Mouse (Mus musculus): ENCODE data around the gene Cdkl5. TPM values are rescaled to one million over a fixed set of nuclear protein-coding genes. Genes with fewer than 3 reads are reported as not detected.

Cdkl5 gene
- polyA plus RNA-seq, 1 experiment from 2014 or later, result 2.3 TPM

GRCm38 (mm10) chrX:160990276-160990675 is 4.2 kb downstream of the Cdkl5 start:
- no peak for ATAC-seq (ENCODE audit: low FRiP score, low read depth)
- no peaks in the 10 kb centered on the region for H3K9me3 ChIP-seq
- no peak overlapping the region for H3K4me2 ChIP-seq (replicated peaks)
- no peak overlapping the region for H3K4me3 ChIP-seq
- peaks cover 20% of the 10 kb centered on the region for H3K27me3 ChIP-seq
- H3K9ac ChIP-seq, result no peak overlapping the region
- H3K4me1 ChIP-seq, result no peaks in the 10 kb centered on the region
- no peaks in the 10 kb centered on the region for H3K36me3 ChIP-seq
- H3K27ac ChIP-seq, result no peak overlapping the region
- 78% methylated on average over 4 of the region's 4 CpGs for WGBS

GRCm38 (mm10) chrX:160977919-160978318 is 16.6 kb downstream of the Cdkl5 start:
- Histone ChIP-seq H3K4me3 (no peak overlapping the region), H3K4me1 (no peaks in the 10 kb centered on the region), H3K9ac (no peak overlapping the region), H3K27me3 (peaks cover 14% of the 10 kb centered on the region; the same call in 1 of the 2 replicates), H3K36me3 (no peaks in the 10 kb centered on the region), H3K9me3 (no peaks in the 10 kb centered on the region), H3K27ac (no peak overlapping the region), H3K4me2 (replicated peaks) (no peak overlapping the region)
- 80% methylated on average over 1 of the region's 1 CpGs for WGBS
- no peak for ATAC-seq (ENCODE audit: low FRiP score, low read depth)

- no peak overlapping the region for H3K4me3 ChIP-seq
- WGBS, result 92% methylated on average over 6 of the region's 6 CpGs
- no peaks in the 10 kb centered on the region for H3K4me1 ChIP-seq
- H3K27ac ChIP-seq, result no peak overlapping the region
- no peak overlapping the region for H3K9ac ChIP-seq
- H3K4me2 ChIP-seq (replicated peaks), result no peak overlapping the region
- H3K27me3 ChIP-seq, result peaks cover 6% of the 10 kb centered on the region; the same call in 1 of the 2 replicates
- no peak for ATAC-seq (ENCODE audit: low FRiP score, low read depth)
- H3K36me3 ChIP-seq, result no peaks in the 10 kb centered on the region
- no peaks in the 10 kb centered on the region for H3K9me3 ChIP-seq
Measured at GRCm38 (mm10) chrX:160971991-160972545, 22.4 kb downstream of the Cdkl5 start.

GRCm38 (mm10) chrX:160958593-160959131 is 35.8 kb downstream of the Cdkl5 start:
- peaks cover 4% of the 10 kb centered on the region; the same call in 1 of the 2 replicates for H3K27me3 ChIP-seq
- no peak overlapping the region for H3K4me2 ChIP-seq (replicated peaks)
- no peak overlapping the region for H3K4me3 ChIP-seq
- no peak overlapping the region for H3K27ac ChIP-seq
- H3K9ac ChIP-seq, result no peak overlapping the region
- no peaks in the 10 kb centered on the region for H3K9me3 ChIP-seq
- 69% methylated on average over 5 of the region's 5 CpGs for WGBS
- no peak for ATAC-seq (ENCODE audit: low FRiP score, low read depth)
- no peaks in the 10 kb centered on the region for H3K4me1 ChIP-seq
- H3K36me3 ChIP-seq, result no peaks in the 10 kb centered on the region

- Histone ChIP-seq H3K27ac (no peak overlapping the region), H3K27me3 (peaks cover 12% of the 10 kb centered on the region; the same call in 1 of the 2 replicates)
- 93% methylated on average over 2 of the region's 2 CpGs for WGBS
Measured at GRCm38 (mm10) chrX:160949583-160949982, 44.9 kb downstream of the Cdkl5 start.

GRCm38 (mm10) chrX:160944722-160945121 is 49.8 kb downstream of the Cdkl5 start:
- Histone ChIP-seq H3K27ac (no peak overlapping the region), H3K36me3 (no peaks in the 10 kb centered on the region), H3K27me3 (peaks cover 12% of the 10 kb centered on the region), H3K4me2 (replicated peaks) (no peak overlapping the region), H3K4me1 (no peaks in the 10 kb centered on the region), H3K9me3 (no peaks in the 10 kb centered on the region), H3K9ac (no peak overlapping the region), H3K4me3 (no peak overlapping the region)
- no peak for ATAC-seq (ENCODE audit: low FRiP score, low read depth)
- 85% methylated on average over 4 of the region's 4 CpGs for WGBS

More at GRCm38 (mm10) chrX:160949583-160949982, 44.9 kb downstream of the Cdkl5 start:
- ATAC-seq (ENCODE audit: low FRiP score, low read depth), result no peak
- Histone ChIP-seq H3K9me3 (no peaks in the 10 kb centered on the region), H3K36me3 (no peaks in the 10 kb centered on the region), H3K4me1 (no peaks in the 10 kb centered on the region), H3K4me3 (no peak overlapping the region), H3K9ac (no peak overlapping the region), H3K4me2 (replicated peaks) (no peak overlapping the region)

GRCm38 (mm10) chrX:160935541-160935940 is 59.0 kb downstream of the Cdkl5 start:
- Histone ChIP-seq H3K4me1 (no peaks in the 10 kb centered on the region), H3K27me3 (peaks cover 7% of the 10 kb centered on the region; the same call in 1 of the 2 replicates), H3K36me3 (no peaks in the 10 kb centered on the region), H3K9ac (no peak overlapping the region), H3K4me3 (no peak overlapping the region), H3K4me2 (replicated peaks) (no peak overlapping the region), H3K9me3 (no peaks in the 10 kb centered on the region), H3K27ac (no peak overlapping the region)
- no peak for ATAC-seq (ENCODE audit: low FRiP score, low read depth)
- WGBS, result 65% methylated on average over 1 of the region's 1 CpGs

- ATAC-seq (ENCODE audit: low FRiP score, low read depth), result no peak
- H3K9ac ChIP-seq, result no peak overlapping the region
- H3K27ac ChIP-seq, result no peak overlapping the region
- peaks cover 4% of the 10 kb centered on the region; the same call in 1 of the 2 replicates for H3K27me3 ChIP-seq
- no peaks in the 10 kb centered on the region for H3K9me3 ChIP-seq
- no peak overlapping the region for H3K4me3 ChIP-seq
- no peaks in the 10 kb centered on the region for H3K36me3 ChIP-seq
- no peak overlapping the region for H3K4me2 ChIP-seq (replicated peaks)
- H3K4me1 ChIP-seq, result no peaks in the 10 kb centered on the region
Measured at GRCm38 (mm10) chrX:160930656-160931055, 63.8 kb downstream of the Cdkl5 start.

GRCm38 (mm10) chrX:160928870-160929269 is 65.6 kb downstream of the Cdkl5 start:
- no peak overlapping the region for H3K9ac ChIP-seq
- no peaks in the 10 kb centered on the region for H3K9me3 ChIP-seq
- 79% methylated on average over 1 of the region's 1 CpGs for WGBS
- no peaks in the 10 kb centered on the region for H3K4me1 ChIP-seq
- ATAC-seq (ENCODE audit: low FRiP score, low read depth), result no peak
- H3K36me3 ChIP-seq, result no peaks in the 10 kb centered on the region
- no peak overlapping the region for H3K27ac ChIP-seq
- peaks cover 4% of the 10 kb centered on the region; the same call in 1 of the 2 replicates for H3K27me3 ChIP-seq
- H3K4me3 ChIP-seq, result no peak overlapping the region
- H3K4me2 ChIP-seq (replicated peaks), result no peak overlapping the region

GRCm38 (mm10) chrX:160919022-160919637 is 75.4 kb downstream of the Cdkl5 start:
- Histone ChIP-seq H3K27me3 (peaks cover 5% of the 10 kb centered on the region; the same call in 1 of the 2 replicates), H3K27ac (no peak overlapping the region), H3K4me1 (no peaks in the 10 kb centered on the region)

GRCm38 (mm10) chrX:160906952-160907351 is 87.6 kb downstream of the Cdkl5 start, which contains the start of gene Gja6:
TSS of gene Gja6 (minus strand) at chrX:160907052.
- H3K27ac ChIP-seq, result no peak within 1 kb of the TSS
- WGBS, result 64% methylated on average over 4 of the region's 4 CpGs
- H3K27me3 ChIP-seq, result peaks cover 34% of the 10 kb centered on the region; the same call in 1 of the 2 replicates
- no peak within 1 kb of the TSS for H3K4me3 ChIP-seq
- no peak for ATAC-seq (ENCODE audit: low FRiP score, low read depth)
- H3K4me1 ChIP-seq, result no peaks in the 10 kb centered on the region
- H3K4me2 ChIP-seq (replicated peaks), result no peak within 1 kb of the TSS
- H3K36me3 ChIP-seq, result no peaks in the 10 kb centered on the region
- no peak within 1 kb of the TSS for H3K9ac ChIP-seq
- no peaks in the 10 kb centered on the region for H3K9me3 ChIP-seq

More at GRCm38 (mm10) chrX:160919022-160919637, 75.4 kb downstream of the Cdkl5 start:
- no peak for ATAC-seq (ENCODE audit: low FRiP score, low read depth)
- no peak overlapping the region for H3K9ac ChIP-seq
- H3K9me3 ChIP-seq, result no peaks in the 10 kb centered on the region
- H3K4me2 ChIP-seq (replicated peaks), result no peak overlapping the region
- H3K4me3 ChIP-seq, result no peak overlapping the region
- WGBS, result 87% methylated on average over 3 of the region's 3 CpGs
- no peaks in the 10 kb centered on the region for H3K36me3 ChIP-seq

GRCm38 (mm10) chrX:160906477-160906876 is 88.0 kb downstream of the Cdkl5 start:
- H3K9ac ChIP-seq, result no peak overlapping the region
- peaks cover 29% of the 10 kb centered on the region; the same call in 1 of the 2 replicates for H3K27me3 ChIP-seq
- WGBS, result 83% methylated on average over 4 of the region's 4 CpGs
- H3K4me2 ChIP-seq (replicated peaks), result no peak overlapping the region
- no peak overlapping the region for H3K4me3 ChIP-seq
- H3K27ac ChIP-seq, result no peak overlapping the region
- no peak for ATAC-seq (ENCODE audit: low FRiP score, low read depth)
- no peaks in the 10 kb centered on the region for H3K9me3 ChIP-seq
- H3K4me1 ChIP-seq, result no peaks in the 10 kb centered on the region
- H3K36me3 ChIP-seq, result no peaks in the 10 kb centered on the region
